Mouse (Mus musculus) cerebellum, adult 2 months (tissue): Measurements from ENCODE around the gene C3.

Experiments used
- CTCF ChIP-seq: fragments of 200-500 bp; IDR thresholded peaks from 2 replicates; pipeline ENCODE4 v1.5.1; 2011; ENCODE audit warnings: low read depth, mild to moderate bottlenecking, control low read depth, low read length, moderate library complexity, borderline replicate concordance; ENCODE audit not compliant: insufficient read depth
- POLR2A ChIP-seq: fragments of 200-500 bp; IDR thresholded peaks from 2 replicates; pipeline ENCODE4 v1.6.1; 2011; ENCODE audit warnings: low read length, control low read depth, borderline replicate concordance; ENCODE audit not compliant: insufficient read depth

DNA sequence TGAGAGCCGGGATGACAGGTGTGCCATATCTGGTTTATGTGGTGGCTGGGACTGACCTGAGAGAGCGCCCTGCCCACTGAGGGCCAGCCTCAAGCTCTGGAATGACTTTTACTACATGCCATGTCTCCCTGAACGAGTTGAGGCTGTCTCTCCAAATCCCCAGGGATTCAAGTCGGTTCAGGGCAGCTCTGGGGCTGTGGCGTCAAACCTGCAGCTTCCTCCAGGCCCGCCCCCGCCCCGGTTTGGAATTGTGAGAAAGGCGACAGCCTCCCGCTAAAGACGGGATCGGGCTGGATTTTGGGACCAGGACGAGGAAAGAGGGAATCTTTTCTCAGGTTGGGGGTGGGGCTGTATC lies 48.0 kb upstream of the C3 start:
- TF ChIP-seq POLR2A (no peak), CTCF (no peak)
